Mouse (Mus musculus) heart, embryonic 12.5 days (tissue): ENCODE results near the gene Mbd3. TPM values are rescaled to one million over a fixed set of nuclear protein-coding genes. Genes with fewer than 3 reads are reported as not detected.

Source experiments
- microRNA-seq: library from miRNA; unstranded; fragments of <30 nt; microRNA quantifications from one replicate; pipeline ENCODE4, GENCODE M21; 2017
- polyA plus RNA-seq: library from polyadenylated mRNA; unstranded; fragments of >200 nt; fragmentation: Nextera tagmentation; extraction: Ambion mirVana; gene quantifications from 2 replicates; pipeline ENCODE4 v1.2.1, GENCODE M21; 2016

The Mbd3 gene
- polyA plus RNA-seq, 1 experiment from 2014 or later = 181 TPM

Small RNA genes lying within 50 kb of the gene (microRNA-seq; reads per million reads assigned to microRNA genes)
- gene Gm22721 = not detected

Other genes starting within 250 kb of the Mbd3 start
- gene Cirbp, start 233.6 kb downstream of the Mbd3 start, polyA plus RNA-seq = 110 and 118 TPM in 2 replicates
- gene 1600002K03Rik, start 226.6 kb downstream of the Mbd3 start, polyA plus RNA-seq = 10.4 and 11.7 TPM in 2 replicates
- gene Efna2, start 220.1 kb downstream of the Mbd3 start, polyA plus RNA-seq = 16.6 and 17.2 TPM in 2 replicates
- gene Mum1, start 173.1 kb downstream of the Mbd3 start, polyA plus RNA-seq = 43.0 and 45.9 TPM in 2 replicates
- gene Ndufs7, start 150.4 kb downstream of the Mbd3 start, polyA plus RNA-seq = 438 and 454 TPM in 2 replicates
- gene Gamt, start 138.5 kb downstream of the Mbd3 start, polyA plus RNA-seq = 55.5 and 58.9 TPM in 2 replicates
- 37.4 and 41.9 TPM in 2 replicates for gene Dazap1, start 138.1 kb downstream of the Mbd3 start, polyA plus RNA-seq
- 577 and 591 TPM in 2 replicates for gene Rps15, start 107.1 kb downstream of the Mbd3 start, polyA plus RNA-seq
- 0.89 and 1.4 TPM in 2 replicates for gene Apc2, start 103.6 kb downstream of the Mbd3 start, polyA plus RNA-seq
- 32.7 and 32.8 TPM in 2 replicates for gene 2310011J03Rik, start 79.0 kb downstream of the Mbd3 start, polyA plus RNA-seq
- gene Pcsk4, start 70.1 kb downstream of the Mbd3 start, polyA plus RNA-seq = 1.0 and 1.5 TPM in 2 replicates
- 3.1 and 3.7 TPM in 2 replicates for gene Reep6, start 69.6 kb downstream of the Mbd3 start, polyA plus RNA-seq
- 5.3 and 6.7 TPM in 2 replicates for gene Adamtsl5, start 51.1 kb downstream of the Mbd3 start, polyA plus RNA-seq
- not detected in 2 replicates for gene Plk5, start 43.1 kb downstream of the Mbd3 start, polyA plus RNA-seq
- gene Mex3d, start 11.9 kb downstream of the Mbd3 start, polyA plus RNA-seq = 6.1 and 6.2 TPM in 2 replicates
- 951 and 1,026 TPM in 2 replicates for gene Uqcr11, start 7.3 kb upstream of the Mbd3 start, polyA plus RNA-seq
- 85.8 and 89.4 TPM in 2 replicates for gene Tcf3, start 34.1 kb upstream of the Mbd3 start, polyA plus RNA-seq
- not detected in 2 replicates for gene Onecut3, start 95.3 kb upstream of the Mbd3 start, polyA plus RNA-seq
- 0.05 and 0.17 TPM in 2 replicates for gene Atp8b3, start 139.6 kb upstream of the Mbd3 start, polyA plus RNA-seq
- 21.5 and 22.2 TPM in 2 replicates for gene Rexo1, start 162.0 kb upstream of the Mbd3 start, polyA plus RNA-seq
- gene Klf16, start 177.8 kb upstream of the Mbd3 start, polyA plus RNA-seq = 7.9 and 8.5 TPM in 2 replicates
- gene Abhd17a, start 190.8 kb upstream of the Mbd3 start, polyA plus RNA-seq = 99.4 and 105 TPM in 2 replicates
- gene Scamp4, start 203.3 kb upstream of the Mbd3 start, polyA plus RNA-seq = 67.4 and 70.0 TPM in 2 replicates
- gene Adat3, start 203.3 kb upstream of the Mbd3 start, polyA plus RNA-seq = 3.5 and 4.1 TPM in 2 replicates
- gene Gm49322, start 206.5 kb upstream of the Mbd3 start, polyA plus RNA-seq = 2.4 and 2.6 TPM in 2 replicates
- gene Csnk1g2, start 223.3 kb upstream of the Mbd3 start, polyA plus RNA-seq = 131 and 136 TPM in 2 replicates